Mouse (Mus musculus) heart, embryonic 10.5 days (tissue): ENCODE data around the gene Fggy. TPM values are rescaled to one million over a fixed set of nuclear protein-coding genes. Genes with fewer than 3 reads are reported as not detected.

Source experiments
- DNase-seq: peaks from one replicate; pipeline ENCODE4 v3.0.0-alpha.2; 2017; ENCODE audit warnings: low spot score
- H3K27ac ChIP-seq: fragments of 300-500 bp; sonication (generic); 2 replicates; pipeline ENCODE4 v1.5.1; 2016; ENCODE audit warnings: mild to moderate bottlenecking
- H3K27me3 ChIP-seq: fragments of 300-500 bp; sonication (generic); 2 replicates; pipeline ENCODE4 v1.6.1; 2016; ENCODE audit warnings: mild to moderate bottlenecking; ENCODE audit not compliant: poor library complexity, insufficient read depth, severe bottlenecking
- H3K36me3 ChIP-seq: fragments of 300-500 bp; sonication (generic); 2 replicates; pipeline ENCODE4 v1.6.1; 2016; ENCODE audit warnings: mild to moderate bottlenecking, moderate library complexity
- H3K4me1 ChIP-seq: fragments of 300-500 bp; sonication (generic); 2 replicates; pipeline ENCODE4 v1.6.1; 2016; ENCODE audit warnings: mild to moderate bottlenecking
- H3K4me3 ChIP-seq: fragments of 300-500 bp; sonication (generic); 2 replicates; pipeline ENCODE4 v1.5.1; 2016; ENCODE audit warnings: mild to moderate bottlenecking, moderate library complexity
- H3K9me3 ChIP-seq: fragments of 300-500 bp; sonication (generic); 2 replicates; pipeline ENCODE4 v1.6.1; 2016; ENCODE audit warnings: mild to moderate bottlenecking, moderate library complexity
- WGBS: fragments of 180-500 bp; shearing (Covaris S2); methylation state at CpG from one replicate; pipeline ENCODE4 v1.1.7; 2016; 5-methylcytosine and 5-hydroxymethylcytosine counted together
- polyA plus RNA-seq: library from polyadenylated mRNA; unstranded; fragments of >200 nt; fragmentation: Nextera tagmentation; extraction: Ambion mirVana; gene quantifications from 2 replicates; pipeline ENCODE4 v1.2.1, GENCODE M21; 2016

The Fggy gene
- polyA plus RNA-seq, 1 experiment from 2014 or later: 8.0 TPM

DNA sequence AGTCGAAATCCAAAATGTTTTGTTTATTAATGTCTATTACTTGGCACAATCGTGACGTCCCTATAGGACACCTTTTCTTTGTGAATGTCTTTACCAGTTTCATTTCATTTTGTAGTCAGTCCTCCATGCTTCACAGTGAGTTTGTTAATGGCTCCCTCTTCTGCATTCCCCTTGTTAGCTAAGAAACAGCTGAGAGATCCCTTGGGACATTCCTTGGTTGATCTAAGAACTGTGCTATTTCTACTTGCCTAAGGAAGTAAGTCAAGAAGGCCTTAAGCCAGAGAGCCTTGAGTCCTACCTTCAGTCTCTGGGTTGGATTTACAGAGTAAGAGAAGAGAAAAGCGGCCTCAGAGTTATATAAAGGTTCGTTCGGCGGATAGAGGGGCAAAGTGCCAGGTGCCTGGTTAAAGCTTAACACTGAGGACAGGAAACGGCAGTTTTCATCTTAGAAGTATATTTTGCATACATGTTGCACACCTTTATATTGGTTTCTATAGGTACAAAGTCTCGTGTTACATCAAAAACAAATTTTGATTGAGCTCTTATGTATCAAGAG, 376.6 kb downstream of the Fggy start:
- 85% methylated on average over 9 of the region's 9 CpGs for WGBS
- no peak for DNase-seq
- H3K27ac ChIP-seq: no peak overlapping the region
- H3K9me3 ChIP-seq: no peaks in the 10 kb centered on the region
- no peaks in the 10 kb centered on the region for H3K27me3 ChIP-seq
- no peaks in the 10 kb centered on the region for H3K4me1 ChIP-seq
- no peak overlapping the region for H3K4me3 ChIP-seq
- no peaks in the 10 kb centered on the region for H3K36me3 ChIP-seq

DNA sequence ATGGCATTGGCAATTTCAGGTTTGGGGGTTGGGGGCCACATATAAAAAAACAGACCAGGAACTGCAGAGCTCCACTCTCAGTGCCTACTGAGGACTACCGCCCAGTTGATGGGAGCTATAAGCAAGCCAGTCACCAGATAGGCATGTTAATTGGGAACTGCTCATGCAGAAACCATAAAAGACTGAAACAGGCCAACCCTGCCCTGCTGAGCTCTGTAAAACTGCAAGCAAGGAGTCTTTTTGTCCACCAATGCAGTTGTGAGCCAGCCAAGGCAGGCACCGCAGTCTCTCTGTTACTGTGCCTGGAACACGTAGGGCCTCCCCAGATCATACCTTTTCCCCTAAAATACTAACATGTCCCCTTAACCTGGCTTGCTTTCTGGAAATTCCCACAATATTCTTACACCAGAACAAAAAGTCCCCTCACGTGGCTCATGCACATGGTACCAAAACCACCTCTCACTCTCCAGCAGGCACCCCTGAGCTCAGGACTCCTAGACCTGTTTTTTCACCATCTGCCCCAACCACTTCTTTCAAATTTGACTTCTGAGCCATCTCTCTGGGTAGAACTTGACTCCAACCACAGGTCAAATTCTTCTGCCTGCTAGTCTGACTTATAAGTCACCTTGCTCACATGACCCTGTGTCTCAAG, 377.2 kb downstream of the Fggy start:
- DNase-seq: no peak
- no peak overlapping the region for H3K27ac ChIP-seq
- no peak overlapping the region for H3K4me3 ChIP-seq
- no peaks in the 10 kb centered on the region for H3K9me3 ChIP-seq
- H3K4me1 ChIP-seq: no peaks in the 10 kb centered on the region
- H3K36me3 ChIP-seq: no peaks in the 10 kb centered on the region
- H3K27me3 ChIP-seq: no peaks in the 10 kb centered on the region
- 82% methylated on average over 4 of the region's 4 CpGs for WGBS

GRCm38 (mm10) chr4:95938701-95939100, 381.4 kb downstream of the Fggy start:
- H3K4me1 ChIP-seq: no peaks in the 10 kb centered on the region
- no peak for DNase-seq
- WGBS: 81% methylated on average over 3 of the region's 3 CpGs
- no peak overlapping the region for H3K27ac ChIP-seq
- H3K27me3 ChIP-seq: no peaks in the 10 kb centered on the region
- H3K4me3 ChIP-seq: no peak overlapping the region
- no peaks in the 10 kb centered on the region for H3K9me3 ChIP-seq
- no peaks in the 10 kb centered on the region for H3K36me3 ChIP-seq

- DNase-seq: no peak
- Histone ChIP-seq H3K9me3 (no peaks in the 10 kb centered on the region), H3K4me3 (no peak overlapping the region), H3K27ac (no peak overlapping the region), H3K36me3 (no peaks in the 10 kb centered on the region), H3K27me3 (no peaks in the 10 kb centered on the region), H3K4me1 (no peaks in the 10 kb centered on the region)
- 79% methylated on average over 1 of the region's 1 CpGs for WGBS
Measured at GRCm38 (mm10) chr4:95947896-95948295, 390.6 kb downstream of the Fggy start.

DNA sequence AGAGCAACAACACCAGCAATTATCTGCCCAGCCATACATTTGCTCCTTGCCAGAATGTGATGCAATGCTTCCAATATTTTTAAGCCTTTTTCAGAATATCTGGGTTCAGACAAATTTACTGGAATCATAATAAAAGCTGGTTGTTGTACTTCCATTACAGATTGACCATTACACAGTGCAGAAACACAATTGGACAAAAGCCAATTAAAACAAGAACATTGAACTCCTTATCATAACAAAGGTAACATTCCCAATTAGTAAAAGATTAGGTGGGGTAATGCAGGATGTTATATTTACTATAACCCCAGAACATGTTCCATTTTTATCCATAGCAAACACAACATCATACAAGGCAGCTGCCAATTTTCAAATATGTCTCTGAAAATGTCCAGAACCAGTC, 396.0 kb downstream of the Fggy start:
- H3K4me3 ChIP-seq: no peak overlapping the region
- no peak for DNase-seq

DNA sequence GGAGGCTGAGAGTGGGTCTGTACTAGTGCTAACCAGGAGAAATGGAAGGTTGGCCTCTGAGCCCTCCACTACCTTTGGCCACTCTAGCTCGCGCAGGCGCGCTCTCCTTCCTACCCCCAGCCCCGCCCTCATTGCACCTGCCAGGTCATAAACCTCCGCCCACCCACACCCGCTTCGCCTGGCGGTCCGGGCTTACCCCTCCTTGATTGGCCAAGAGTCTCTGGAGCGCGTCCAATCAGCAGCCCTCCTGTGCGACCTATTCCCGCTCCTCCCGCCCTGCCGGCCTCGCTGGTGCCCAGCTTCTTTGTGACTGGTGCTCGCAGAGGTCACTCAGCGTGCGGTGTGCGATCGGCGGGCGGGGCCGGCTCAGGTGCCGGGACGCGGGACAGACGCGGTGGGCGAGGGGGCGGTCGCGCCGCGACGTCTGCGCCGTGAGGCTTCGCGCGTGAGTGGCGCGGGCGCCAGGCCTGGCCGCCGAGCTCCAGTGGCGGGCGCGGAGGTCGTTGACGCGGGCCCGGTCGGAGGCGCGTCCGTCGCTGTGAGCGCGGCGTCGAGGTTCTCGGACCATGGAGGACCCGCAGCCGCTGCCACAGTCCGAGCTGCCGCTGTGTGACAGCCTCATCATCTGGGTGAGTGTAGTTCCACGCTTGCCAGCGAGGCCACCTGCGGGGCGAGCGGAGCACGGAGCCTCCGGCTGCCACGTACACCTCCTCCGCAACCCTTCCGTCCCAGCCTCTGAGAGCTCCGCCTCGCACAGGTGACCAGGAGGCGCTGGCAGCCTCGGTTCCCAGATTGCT, 409.8 kb downstream of the Fggy start, which contains the start of gene Hook1:
TSS of gene Hook1 (plus strand) at position 313 of the 797 bp plus-strand sequence.
- no peaks in the 10 kb centered on the region for H3K36me3 ChIP-seq
- under 1% methylated on average over 82 of the region's 82 CpGs for WGBS
- H3K4me3 ChIP-seq: peak within 1 kb of the TSS; percentile 84
- H3K4me1 ChIP-seq: 0 out of 2 replicates have a peak, but pooled peaks cover 5% of the 10 kb centered on the region
- H3K27ac ChIP-seq: peak within 1 kb of the TSS; percentile 92
- peak; percentile 98 for DNase-seq
- no peaks in the 10 kb centered on the region for H3K9me3 ChIP-seq
- H3K27me3 ChIP-seq: 0 out of 2 replicates have a peak, but pooled peaks cover 4% of the 10 kb centered on the region

More for the DNA sequence above, 396.0 kb downstream of the Fggy start:
- Histone ChIP-seq H3K27me3 (no peaks in the 10 kb centered on the region), H3K4me1 (no peaks in the 10 kb centered on the region), H3K9me3 (no peaks in the 10 kb centered on the region), H3K36me3 (no peaks in the 10 kb centered on the region), H3K27ac (no peak overlapping the region)
